Mouse (Mus musculus) cerebellum, adult 2 months (tissue): Measurements from ENCODE around the gene Pfas.
"Not testable (repeated sequence)": the region's sequence is repeated elsewhere in the genome, so short reads cannot be mapped to it uniquely, and the experiment has no call there.

Experiments
- CTCF ChIP-seq: fragments of 200-500 bp; IDR thresholded peaks from 2 replicates; pipeline ENCODE4 v1.5.1; 2011; ENCODE audit warnings: low read depth, mild to moderate bottlenecking, control low read depth, low read length, moderate library complexity, borderline replicate concordance; ENCODE audit not compliant: insufficient read depth
- POLR2A ChIP-seq: fragments of 200-500 bp; IDR thresholded peaks from 2 replicates; pipeline ENCODE4 v1.6.1; 2011; ENCODE audit warnings: low read length, control low read depth, borderline replicate concordance; ENCODE audit not compliant: insufficient read depth

GRCm38 (mm10) chr11:69006575-69006974, 1.7 kb downstream of the Pfas start:
- TF ChIP-seq POLR2A, CTCF: not testable (repeated sequence)
